Mouse (Mus musculus): ENCODE data around the gene Adprhl2.

DNA sequence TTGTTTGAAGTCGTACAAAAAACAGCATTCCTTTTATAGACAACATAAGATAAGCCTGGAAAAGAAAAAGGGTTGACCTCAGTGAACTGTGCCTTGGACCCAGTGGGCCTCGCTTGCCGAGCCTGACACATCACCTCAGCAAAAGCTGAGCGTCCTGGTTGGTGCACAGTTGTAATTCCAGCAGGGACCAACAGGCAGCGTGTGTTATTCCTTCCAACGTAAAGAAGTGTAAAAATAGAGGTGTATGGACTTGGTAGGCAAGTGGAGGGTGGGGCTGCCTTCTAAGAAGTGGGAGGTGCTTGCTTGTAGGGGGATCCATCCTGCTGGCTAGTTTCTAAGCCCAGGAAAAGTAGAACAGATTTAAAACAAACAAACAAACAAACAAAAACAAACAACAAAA is 4.5 kb upstream of the Adprhl2 start:
- no peak for TF ChIP-seq POLR2A (IDR thresholded peaks at IDR 0.05; ENCODE audit: borderline replicate concordance, low read depth, low read length)
- no peak for TF ChIP-seq CTCF (IDR thresholded peaks at IDR 0.05; ENCODE audit: low read depth, low read length)
